Mouse (Mus musculus): ENCODE data around the gene Vash2. TPM values are rescaled to one million over a fixed set of nuclear protein-coding genes. Genes with fewer than 3 reads are reported as not detected.

Gene Vash2
- polyA plus RNA-seq, 1 experiment from 2014 or later, result 19.1 TPM

- peak; percentile 95 for ATAC-seq
- peak within 1 kb of the TSS; percentile 54 for H3K27ac ChIP-seq
- WGBS, result under 1% methylated on average over 47 of the region's 47 CpGs
- peaks cover 10% of the 10 kb centered on the region for H3K4me1 ChIP-seq (replicated peaks)
- H3K9ac ChIP-seq, result peak within 1 kb of the TSS; percentile 80
- peak within 1 kb of the TSS; percentile 85 for H3K4me3 ChIP-seq (replicated peaks)
- H3K36me3 ChIP-seq, result no peaks in the 10 kb centered on the region
- no peaks in the 10 kb centered on the region for H3K9me3 ChIP-seq
- no peaks in the 10 kb centered on the region for H3K27me3 ChIP-seq (replicated peaks)
- H3K4me2 ChIP-seq (replicated peaks), result peak within 1 kb of the TSS; percentile 90
These were observed 67.5 kb downstream of the Vash2 start, which contains the start of gene Rps6kc1 for GRCm38 (mm10) chr1:190911415-190912123. Gene Rps6kc1, minus strand, starts transcription at chr1:190911770.

GRCm38 (mm10) chr1:190910836-190911235, 68.3 kb downstream of the Vash2 start:
- Histone ChIP-seq H3K9me3 (no peaks in the 10 kb centered on the region), H3K4me3 (replicated peaks) (peak overlapping the region; percentile 85), H3K27me3 (replicated peaks) (no peaks in the 10 kb centered on the region), H3K9ac (peak overlapping the region; percentile 80), H3K4me2 (replicated peaks) (peak overlapping the region; percentile 90), H3K36me3 (no peaks in the 10 kb centered on the region), H3K4me1 (replicated peaks) (peaks cover 10% of the 10 kb centered on the region), H3K27ac (no peak overlapping the region)
- WGBS, result 74% methylated on average over 6 of the region's 6 CpGs
- peak; percentile 13; the same call in 1 of the 2 replicates for ATAC-seq

- Histone ChIP-seq H3K27ac (no peak overlapping the region), H3K36me3 (peaks cover 4% of the 10 kb centered on the region; the same call in 1 of the 2 replicates)
- ATAC-seq, result peak; percentile 59; the same call in 1 of the 2 replicates
These were observed 74.4 kb downstream of the Vash2 start for GRCm38 (mm10) chr1:190904714-190905113.

GRCm38 (mm10) chr1:190904136-190904535, 75.0 kb downstream of the Vash2 start:
- H3K4me2 ChIP-seq (replicated peaks), result no peak overlapping the region
- peaks cover 4% of the 10 kb centered on the region; the same call in 1 of the 2 replicates for H3K36me3 ChIP-seq
- H3K4me1 ChIP-seq (replicated peaks), result peaks cover 10% of the 10 kb centered on the region
- H3K9me3 ChIP-seq, result no peaks in the 10 kb centered on the region
- no peak for ATAC-seq
- WGBS, result 89% methylated on average over 3 of the region's 3 CpGs
- H3K9ac ChIP-seq, result no peak overlapping the region
- H3K27ac ChIP-seq, result no peak overlapping the region
- no peaks in the 10 kb centered on the region for H3K27me3 ChIP-seq (replicated peaks)
- no peak overlapping the region for H3K4me3 ChIP-seq (replicated peaks)

More at GRCm38 (mm10) chr1:190904714-190905113, 74.4 kb downstream of the Vash2 start:
- Histone ChIP-seq H3K4me1 (replicated peaks) (peaks cover 7% of the 10 kb centered on the region; the same call in 1 of the 2 replicates), H3K9ac (no peak overlapping the region), H3K4me3 (replicated peaks) (no peak overlapping the region), H3K4me2 (replicated peaks) (no peak overlapping the region), H3K9me3 (no peaks in the 10 kb centered on the region), H3K27me3 (replicated peaks) (no peaks in the 10 kb centered on the region)
- WGBS, result 73% methylated on average over 16 of the region's 16 CpGs

- 43% methylated on average over 2 of the region's 2 CpGs for WGBS
These were observed 78.0 kb downstream of the Vash2 start for GRCm38 (mm10) chr1:190901082-190901481.

GRCm38 (mm10) chr1:190898899-190899575, 80.1 kb downstream of the Vash2 start:
- Histone ChIP-seq H3K4me3 (replicated peaks) (no peak overlapping the region), H3K9me3 (no peaks in the 10 kb centered on the region), H3K27me3 (replicated peaks) (no peaks in the 10 kb centered on the region), H3K4me2 (replicated peaks) (no peak overlapping the region), H3K4me1 (replicated peaks) (peaks cover 14% of the 10 kb centered on the region), H3K36me3 (no peaks in the 10 kb centered on the region), H3K9ac (no peak overlapping the region), H3K27ac (peak overlapping the region; percentile 54)
- ATAC-seq, result peak; percentile 90
- WGBS, result 51% methylated on average over 9 of the region's 9 CpGs

More at GRCm38 (mm10) chr1:190901082-190901481, 78.0 kb downstream of the Vash2 start:
- H3K27ac ChIP-seq, result no peak overlapping the region; the same call in 1 of the 2 replicates
- peaks cover 14% of the 10 kb centered on the region for H3K4me1 ChIP-seq (replicated peaks)
- no peak overlapping the region for H3K4me2 ChIP-seq (replicated peaks)
- no peak overlapping the region for H3K9ac ChIP-seq
- H3K36me3 ChIP-seq, result peaks cover 4% of the 10 kb centered on the region; the same call in 1 of the 2 replicates
- no peaks in the 10 kb centered on the region for H3K9me3 ChIP-seq
- no peak for ATAC-seq
- no peak overlapping the region for H3K4me3 ChIP-seq (replicated peaks)
- no peaks in the 10 kb centered on the region for H3K27me3 ChIP-seq (replicated peaks)

- Histone ChIP-seq H3K4me2 (replicated peaks) (no peak overlapping the region), H3K27ac (peak overlapping the region; percentile 54), H3K4me1 (replicated peaks) (peaks cover 14% of the 10 kb centered on the region), H3K9ac (no peak overlapping the region), H3K36me3 (no peaks in the 10 kb centered on the region), H3K4me3 (replicated peaks) (no peak overlapping the region), H3K27me3 (replicated peaks) (no peaks in the 10 kb centered on the region), H3K9me3 (no peaks in the 10 kb centered on the region)
- ATAC-seq, result peak; percentile 58
- WGBS, result 76% methylated on average over 3 of the region's 3 CpGs
These were observed 80.9 kb downstream of the Vash2 start for GRCm38 (mm10) chr1:190898186-190898585.

Other genes starting within 250 kb of the Vash2 start
- 12.1 TPM in 2 replicates for gene Rps6kc1, start 67.5 kb downstream of the Vash2 start, polyA plus RNA-seq (2015; fragmentation: Nextera tagmentation; extraction: Ambion mirVana)
- gene Angel2, start 54.2 kb downstream of the Vash2 start, polyA plus RNA-seq (2015; fragmentation: Nextera tagmentation; extraction: Ambion mirVana), result 36.2 and 40.2 TPM in 2 replicates
- 9.8 and 10.7 TPM in 2 replicates for gene Flvcr1, start 46.9 kb upstream of the Vash2 start, polyA plus RNA-seq (2015; fragmentation: Nextera tagmentation; extraction: Ambion mirVana)
- gene Spata45, start 57.3 kb upstream of the Vash2 start, polyA plus RNA-seq (2015; fragmentation: Nextera tagmentation; extraction: Ambion mirVana), result not detected in 2 replicates
- gene Tatdn3, start 83.6 kb upstream of the Vash2 start, polyA plus RNA-seq (2015; fragmentation: Nextera tagmentation; extraction: Ambion mirVana), result 11.9 and 12.6 TPM in 2 replicates
- 17.0 and 18.8 TPM in 2 replicates for gene Nsl1, start 83.7 kb upstream of the Vash2 start, polyA plus RNA-seq (2015; fragmentation: Nextera tagmentation; extraction: Ambion mirVana)
- gene Batf3, start 118.6 kb upstream of the Vash2 start, polyA plus RNA-seq (2015; fragmentation: Nextera tagmentation; extraction: Ambion mirVana), result 7.2 and 10.5 TPM in 2 replicates
- gene Fam71a, start 185.5 kb upstream of the Vash2 start, polyA plus RNA-seq (2015; fragmentation: Nextera tagmentation; extraction: Ambion mirVana), result not detected in 2 replicates
- 4.1 and 4.9 TPM in 2 replicates for gene Atf3, start 238.7 kb upstream of the Vash2 start, polyA plus RNA-seq (2015; fragmentation: Nextera tagmentation; extraction: Ambion mirVana)

Measured in intestine, embryonic 15.5 days (tissue).